Mouse (Mus musculus) kidney, embryonic 14.5 days (tissue): ENCODE results near the gene Gpr89. TPM values are rescaled to one million over a fixed set of nuclear protein-coding genes. Genes with fewer than 3 reads are reported as not detected.

Experiments used
- ATAC-seq: fragments of 200-750 bp; cut with Nextera tagmentation; 2 replicates; pipeline ENCODE4 v1.8.0; 2017; ENCODE audit warnings: moderate number of reproducible peaks, mild to moderate bottlenecking, moderate TSS enrichment, moderate library complexity; ENCODE audit not compliant: low FRiP score, low TSS enrichment
- H3K27ac ChIP-seq: fragments of 300-500 bp; sonication (generic); 2 replicates; pipeline ENCODE4 v1.5.1; 2014; ENCODE audit warnings: low read depth, mild to moderate bottlenecking, low read length, moderate library complexity, mixed read lengths
- H3K27me3 ChIP-seq: fragments of 300-500 bp; sonication (generic); 2 replicates; pipeline ENCODE4 v1.6.1; 2014; ENCODE audit warnings: mild to moderate bottlenecking, low read length; ENCODE audit not compliant: control insufficient read depth, insufficient read depth
- H3K36me3 ChIP-seq: fragments of 300-500 bp; sonication (generic); 2 replicates; pipeline ENCODE4 v1.6.1; 2014; ENCODE audit warnings: low read length, mixed read lengths; ENCODE audit not compliant: control insufficient read depth, insufficient read depth
- H3K4me1 ChIP-seq: fragments of 300-500 bp; sonication (generic); 2 replicates; pipeline ENCODE4 v1.6.1; 2014; ENCODE audit warnings: low read length, mixed read lengths; ENCODE audit not compliant: control insufficient read depth, insufficient read depth
- H3K4me2 ChIP-seq: fragments of 300-500 bp; sonication (generic); replicated peaks from 2 replicates; pipeline ENCODE4 v1.6.1; 2014; ENCODE audit warnings: low read depth, mild to moderate bottlenecking, low read length
- H3K4me3 ChIP-seq: fragments of 300-500 bp; sonication (generic); 2 replicates; pipeline ENCODE4 v1.5.1; 2014; ENCODE audit warnings: mild to moderate bottlenecking, low read length
- H3K9ac ChIP-seq: fragments of 300-500 bp; sonication (generic); 2 replicates; pipeline ENCODE4 v1.6.1; 2014; ENCODE audit warnings: low read depth, mild to moderate bottlenecking, low read length, moderate library complexity
- H3K9me3 ChIP-seq: fragments of 300-500 bp; sonication (generic); 2 replicates; pipeline ENCODE4 v1.6.1; 2016; ENCODE audit warnings: low read length; ENCODE audit not compliant: control insufficient read depth
- WGBS: fragments of 180-500 bp; shearing (Covaris S2); extraction: QIAGEN DNeasy Blood & Tissue Kit; methylation state at CpG from one replicate; pipeline ENCODE4 v1.1.7; 2014; 5-methylcytosine and 5-hydroxymethylcytosine counted together
- polyA plus RNA-seq: library from polyadenylated mRNA; unstranded; fragments of >200 nt; fragmentation: Nextera tagmentation; extraction: Ambion mirVana; gene quantifications from 2 replicates; pipeline ENCODE4 v1.2.1, GENCODE M21; 2014

The Gpr89 gene
- polyA plus RNA-seq, 1 experiment from 2014 or later, result 50.9 TPM

GRCm38 (mm10) chr3:96836414-96836813, 68.7 kb downstream of the Gpr89 start:
- Histone ChIP-seq H3K9me3 (no peaks in the 10 kb centered on the region), H3K4me3 (no peak overlapping the region), H3K4me2 (no peak overlapping the region), H3K36me3 (no peaks in the 10 kb centered on the region), H3K27me3 (no peaks in the 10 kb centered on the region), H3K9ac (no peak overlapping the region), H3K27ac (no peak overlapping the region), H3K4me1 (no peaks in the 10 kb centered on the region; the same call in 1 of the 2 replicates)
- 55% methylated on average over 2 of the region's 2 CpGs for WGBS
- ATAC-seq, result no peak

DNA sequence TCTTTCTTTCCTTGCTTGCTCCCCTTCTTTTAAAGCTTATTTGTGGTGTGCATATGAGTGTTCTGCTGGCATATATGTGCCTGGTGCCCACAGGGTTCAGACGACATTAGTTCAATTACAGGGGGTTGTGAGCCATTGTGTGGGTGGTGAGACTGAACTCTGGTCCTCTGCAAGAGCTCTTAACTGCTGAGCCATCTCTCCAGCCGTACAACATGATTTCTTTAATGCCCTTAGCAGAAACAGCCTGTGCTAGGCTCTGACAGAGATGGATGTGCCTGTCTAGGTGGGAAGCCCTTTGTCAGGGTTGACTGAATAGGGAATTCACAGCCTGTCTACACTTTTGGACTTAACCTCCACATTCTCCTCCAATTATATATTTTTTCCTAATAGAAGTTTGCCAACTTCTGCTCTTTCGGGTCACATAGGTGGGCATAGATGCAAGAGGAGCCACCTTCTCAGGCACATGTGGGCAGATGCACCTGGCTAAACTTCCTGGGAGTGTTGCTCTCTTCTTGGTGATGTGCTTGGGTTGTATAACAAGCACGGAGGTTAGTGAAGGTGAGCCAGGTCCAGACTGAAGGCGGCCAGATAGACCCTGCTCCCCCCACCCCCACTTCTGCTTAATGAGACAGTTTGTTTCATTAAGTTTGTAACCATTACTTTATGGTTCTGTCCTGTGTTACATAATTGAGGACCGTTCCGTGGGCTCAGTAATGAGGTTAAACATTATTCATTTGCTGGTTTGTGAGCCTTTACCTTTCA, 70.4 kb downstream of the Gpr89 start:
- Histone ChIP-seq H3K4me2 (no peak overlapping the region), H3K4me1 (no peaks in the 10 kb centered on the region; the same call in 1 of the 2 replicates), H3K27me3 (no peaks in the 10 kb centered on the region), H3K9me3 (no peaks in the 10 kb centered on the region), H3K27ac (no peak overlapping the region; the same call in 1 of the 2 replicates), H3K36me3 (no peaks in the 10 kb centered on the region), H3K4me3 (no peak overlapping the region), H3K9ac (no peak overlapping the region)
- 39% methylated on average over 7 of the region's 7 CpGs for whole genome bisulfite sequencing
- no peak for ATAC-seq

DNA sequence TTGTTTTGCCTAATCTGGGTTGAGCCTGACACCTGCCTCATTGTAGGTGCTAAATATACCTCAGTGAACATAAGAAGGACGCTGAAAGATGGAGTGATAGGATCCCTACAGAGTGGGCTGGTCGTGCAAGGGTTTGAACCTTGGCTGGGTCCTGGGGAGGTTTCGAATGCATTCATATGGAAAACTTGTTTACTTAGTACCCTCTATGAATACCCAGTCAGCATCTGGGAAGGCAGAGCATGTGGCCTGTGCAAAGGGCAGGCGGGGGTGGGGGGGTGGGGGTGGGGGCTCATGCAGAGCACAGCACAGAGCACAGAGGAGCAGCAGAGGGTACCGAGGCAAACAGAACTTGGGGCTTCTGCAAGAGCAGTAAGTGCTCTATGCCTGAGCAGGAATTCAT, 72.2 kb downstream of the Gpr89 start:
- ATAC-seq, result no peak
- Histone ChIP-seq H3K4me2 (no peak overlapping the region), H3K36me3 (no peaks in the 10 kb centered on the region), H3K27ac (no peak overlapping the region), H3K4me3 (no peak overlapping the region), H3K9ac (no peak overlapping the region), H3K27me3 (no peaks in the 10 kb centered on the region), H3K9me3 (no peaks in the 10 kb centered on the region), H3K4me1 (no peaks in the 10 kb centered on the region; the same call in 1 of the 2 replicates)
- WGBS, result 42% methylated on average over 5 of the region's 5 CpGs

- H3K4me3 ChIP-seq, result no peak overlapping the region
- H3K36me3 ChIP-seq, result no peaks in the 10 kb centered on the region
- ATAC-seq, result 0 out of 2 replicates have a peak, but pooled peaks have one; percentile 26
- H3K27me3 ChIP-seq, result no peaks in the 10 kb centered on the region
- no peak overlapping the region for H3K27ac ChIP-seq
- H3K4me2 ChIP-seq, result no peak overlapping the region
- WGBS, result 72% methylated on average over 10 of the region's 10 CpGs
- 0 out of 2 replicates have a peak, but pooled peaks cover 2% of the 10 kb centered on the region for H3K4me1 ChIP-seq
- no peak overlapping the region for H3K9ac ChIP-seq
- no peaks in the 10 kb centered on the region for H3K9me3 ChIP-seq
These were observed 75.3 kb downstream of the Gpr89 start for GRCm38 (mm10) chr3:96829856-96830255.

DNA sequence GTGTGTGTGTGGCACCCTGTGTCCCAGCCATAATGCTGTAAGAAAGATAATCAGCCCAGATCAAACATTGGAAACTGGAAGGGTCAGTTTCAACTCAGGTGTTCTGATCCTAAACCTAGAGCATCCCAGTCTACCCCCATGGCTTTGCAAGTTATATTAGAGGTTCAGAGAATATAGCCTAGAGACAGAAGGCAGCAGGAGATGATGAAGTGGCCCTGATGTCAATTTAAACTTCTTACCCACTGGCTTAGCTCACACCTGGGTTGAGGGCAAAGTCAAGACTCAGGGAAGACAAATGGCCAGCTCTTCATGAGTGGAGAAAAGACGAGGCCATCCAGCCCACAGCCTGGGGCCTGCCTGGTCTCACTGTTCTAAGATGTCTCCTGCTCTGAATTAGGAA, 76.2 kb downstream of the Gpr89 start, which contains the start of the genes Pdzk1 and Cd160:
TSS of gene Pdzk1 (plus strand) at position 301 of the 400 bp plus-strand sequence.
TSS of gene Cd160 (minus strand) at position 368 of the 400 bp plus-strand sequence.
- WGBS, result 76% methylated on average over 1 of the region's 1 CpGs
- Histone ChIP-seq H3K27ac (no peak within 1 kb of the TSS), H3K36me3 (no peaks in the 10 kb centered on the region), H3K4me3 (no peak within 1 kb of the TSS), H3K9me3 (no peaks in the 10 kb centered on the region), H3K27me3 (no peaks in the 10 kb centered on the region), H3K9ac (no peak within 1 kb of the TSS), H3K4me2 (no peak within 1 kb of the TSS), H3K4me1 (0 out of 2 replicates have a peak, but pooled peaks cover 2% of the 10 kb centered on the region)
- no peak for ATAC-seq

DNA sequence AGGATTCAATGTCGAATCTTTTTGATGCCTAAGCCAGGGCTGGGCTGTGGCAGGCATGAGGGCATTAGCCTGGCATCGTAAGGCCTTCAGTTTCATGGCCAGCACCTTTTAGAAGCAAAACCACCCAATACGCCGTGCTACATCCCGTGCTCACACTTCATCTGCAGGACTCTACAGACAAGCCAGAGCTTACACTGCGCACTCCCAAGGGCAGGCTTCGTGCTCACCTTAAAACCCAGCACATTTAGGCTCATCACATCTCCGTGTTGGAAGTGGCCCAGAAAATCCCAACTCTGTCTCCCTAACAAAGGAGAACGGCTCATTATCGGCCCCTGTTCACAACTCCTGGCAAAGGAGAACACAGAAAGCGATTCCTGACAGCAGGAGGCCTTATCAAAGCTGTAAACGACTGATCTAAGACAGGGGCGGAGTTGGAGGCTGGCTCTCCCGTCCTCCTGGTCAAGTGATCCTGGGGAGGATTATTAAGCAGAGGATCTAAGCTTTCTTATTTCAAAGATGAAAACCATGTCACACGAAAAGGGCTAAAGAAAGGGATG, 76.8 kb downstream of the Gpr89 start:
- no peak overlapping the region for H3K27ac ChIP-seq
- no peak overlapping the region for H3K9ac ChIP-seq
- H3K4me2 ChIP-seq, result no peak overlapping the region
- no peak overlapping the region for H3K4me3 ChIP-seq
- no peaks in the 10 kb centered on the region for H3K36me3 ChIP-seq
- no peaks in the 10 kb centered on the region for H3K9me3 ChIP-seq
- 0 out of 2 replicates have a peak, but pooled peaks cover 2% of the 10 kb centered on the region for H3K4me1 ChIP-seq
- no peak for ATAC-seq
- H3K27me3 ChIP-seq, result no peaks in the 10 kb centered on the region
- WGBS, result 39% methylated on average over 15 of the region's 15 CpGs

GRCm38 (mm10) chr3:96825261-96825660, 79.9 kb downstream of the Gpr89 start:
- H3K4me2 ChIP-seq, result no peak overlapping the region

DNA sequence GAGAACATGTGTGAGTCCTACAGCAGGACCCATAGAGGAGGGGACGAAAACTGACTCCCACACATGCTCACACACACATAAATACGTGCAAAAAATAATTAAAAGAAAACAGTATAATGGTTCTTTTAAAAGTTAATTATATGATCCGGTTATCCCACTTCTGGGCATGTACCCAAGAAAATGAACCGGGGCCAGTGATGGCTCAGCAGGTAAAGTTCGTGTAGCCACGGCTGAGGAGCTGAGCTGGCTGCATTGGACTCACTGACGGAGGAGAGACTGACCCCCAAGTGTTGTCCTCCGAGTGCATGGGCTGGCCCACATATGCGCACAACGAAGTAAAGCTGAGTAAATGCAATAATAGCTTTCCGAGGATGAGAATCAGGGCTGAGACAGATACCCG, 80.5 kb downstream of the Gpr89 start:
- 85% methylated on average over 12 of the region's 12 CpGs for WGBS
- ATAC-seq, result no peak

More at GRCm38 (mm10) chr3:96825261-96825660, 79.9 kb downstream of the Gpr89 start:
- ATAC-seq, result no peak
- Histone ChIP-seq H3K4me3 (no peak overlapping the region), H3K27ac (no peak overlapping the region), H3K36me3 (no peaks in the 10 kb centered on the region), H3K9ac (no peak overlapping the region), H3K4me1 (0 out of 2 replicates have a peak, but pooled peaks cover 2% of the 10 kb centered on the region), H3K9me3 (no peaks in the 10 kb centered on the region), H3K27me3 (no peaks in the 10 kb centered on the region)
- 46% methylated on average over 11 of the region's 11 CpGs for whole genome bisulfite sequencing

GRCm38 (mm10) chr3:96823701-96824100, 81.4 kb downstream of the Gpr89 start:
- no peaks in the 10 kb centered on the region for H3K36me3 ChIP-seq

More for the DNA sequence above, 80.5 kb downstream of the Gpr89 start:
- Histone ChIP-seq H3K9me3 (no peaks in the 10 kb centered on the region), H3K4me1 (0 out of 2 replicates have a peak, but pooled peaks cover 2% of the 10 kb centered on the region), H3K27ac (no peak overlapping the region), H3K4me3 (no peak overlapping the region), H3K27me3 (no peaks in the 10 kb centered on the region), H3K36me3 (no peaks in the 10 kb centered on the region), H3K4me2 (no peak overlapping the region), H3K9ac (no peak overlapping the region)

More at GRCm38 (mm10) chr3:96823701-96824100, 81.4 kb downstream of the Gpr89 start:
- Histone ChIP-seq H3K9me3 (no peaks in the 10 kb centered on the region), H3K9ac (no peak overlapping the region), H3K27me3 (no peaks in the 10 kb centered on the region), H3K4me1 (0 out of 2 replicates have a peak, but pooled peaks cover 2% of the 10 kb centered on the region), H3K4me3 (no peak overlapping the region), H3K27ac (no peak overlapping the region), H3K4me2 (no peak overlapping the region)
- WGBS, result 34% methylated on average over 3 of the region's 3 CpGs
- ATAC-seq, result no peak
